Mouse (Mus musculus): Measurements from ENCODE around the gene Cep152. TPM values are rescaled to one million over a fixed set of nuclear protein-coding genes. Genes with fewer than 3 reads are reported as not detected.
A peak's percentile ranks its signal among the peaks of the same experiment; 100 is the strongest.

The Cep152 gene
- total and polyA plus RNA-seq, 2 experiments from 2014 or later = 1.6 to 2.4 TPM

DNA sequence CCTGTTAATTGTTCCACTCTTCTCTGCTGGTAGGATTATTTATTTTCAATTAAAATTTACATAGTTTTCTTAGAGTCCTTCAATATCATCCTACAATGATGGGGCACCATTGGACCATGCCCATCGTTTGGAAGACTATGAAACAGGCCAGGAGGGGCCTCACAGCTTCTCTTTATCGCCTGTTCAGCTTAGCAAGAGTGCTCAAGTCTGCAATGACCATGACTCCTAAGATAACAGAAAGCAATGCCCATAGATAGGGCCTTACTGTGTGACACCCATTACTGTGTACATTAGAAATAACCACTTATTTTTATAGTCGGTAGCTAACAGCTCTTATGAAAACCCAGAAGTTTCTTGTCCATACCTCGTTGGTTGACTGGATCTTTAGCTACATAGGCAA is 41.0 kb upstream of the Cep152 start:
- no peak for TF ChIP-seq CTCF (IDR thresholded peaks at IDR 0.05; ENCODE audit: low read depth)
- Histone ChIP-seq H3K27ac (no peak overlapping the region), H3K4me3 (ENCODE audit: low read length) (no peak overlapping the region), H3K4me2 (ENCODE audit: low read depth, low read length) (no peak overlapping the region), H3K9me3 (ENCODE audit: low read length) (no peaks in the 10 kb centered on the region), H3K36me3 (ENCODE audit: insufficient read depth, low read length) (no peaks in the 10 kb centered on the region), H3K4me1 (ENCODE audit: insufficient read depth, low read length) (no peaks in the 10 kb centered on the region), H3K27me3 (ENCODE audit: insufficient read depth, low read length) (no peaks in the 10 kb centered on the region), H3K9ac (replicated peaks; ENCODE audit: low read length) (no peak overlapping the region)
- 88% methylated on average over 4 of the region's 4 CpGs for WGBS
- ATAC-seq = no peak
- DNase-seq (ENCODE audit: low spot score) = no peak

DNA sequence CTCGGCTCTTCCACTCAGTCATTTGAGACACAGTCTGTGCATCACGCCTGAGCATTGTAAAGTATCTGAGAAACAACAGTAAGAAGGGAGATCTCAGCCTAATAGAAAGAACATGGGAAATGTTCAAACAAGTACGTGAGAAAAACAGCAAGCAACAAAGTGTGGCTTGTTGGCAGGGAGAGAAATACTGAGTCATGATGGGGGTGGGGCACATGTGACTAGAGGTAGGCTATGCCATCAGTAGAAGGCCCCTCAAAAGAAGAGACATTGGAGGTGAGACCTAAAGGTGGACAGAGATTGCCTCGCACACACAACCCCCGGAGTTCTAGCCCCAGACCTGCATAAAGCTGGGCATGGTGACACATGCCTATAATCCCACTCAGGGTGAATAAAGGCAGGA is 40.3 kb upstream of the Cep152 start:
- no peak overlapping the region for H3K9ac ChIP-seq (replicated peaks; ENCODE audit: low read length)
- H3K27ac ChIP-seq = no peak overlapping the region
- TF ChIP-seq CTCF (IDR thresholded peaks at IDR 0.05; ENCODE audit: low read depth) = no peak
- H3K4me2 ChIP-seq (ENCODE audit: low read depth, low read length) = no peak overlapping the region
- no peaks in the 10 kb centered on the region for H3K36me3 ChIP-seq (ENCODE audit: insufficient read depth, low read length)
- H3K27me3 ChIP-seq (ENCODE audit: insufficient read depth, low read length) = no peaks in the 10 kb centered on the region
- no peaks in the 10 kb centered on the region for H3K9me3 ChIP-seq (ENCODE audit: low read length)
- ATAC-seq (no peak), DNase-seq (ENCODE audit: low spot score) (no peak)
- no peak overlapping the region for H3K4me3 ChIP-seq (ENCODE audit: low read length)
- WGBS = 92% methylated on average over 5 of the region's 5 CpGs
- H3K4me1 ChIP-seq (ENCODE audit: insufficient read depth, low read length) = no peaks in the 10 kb centered on the region

DNA sequence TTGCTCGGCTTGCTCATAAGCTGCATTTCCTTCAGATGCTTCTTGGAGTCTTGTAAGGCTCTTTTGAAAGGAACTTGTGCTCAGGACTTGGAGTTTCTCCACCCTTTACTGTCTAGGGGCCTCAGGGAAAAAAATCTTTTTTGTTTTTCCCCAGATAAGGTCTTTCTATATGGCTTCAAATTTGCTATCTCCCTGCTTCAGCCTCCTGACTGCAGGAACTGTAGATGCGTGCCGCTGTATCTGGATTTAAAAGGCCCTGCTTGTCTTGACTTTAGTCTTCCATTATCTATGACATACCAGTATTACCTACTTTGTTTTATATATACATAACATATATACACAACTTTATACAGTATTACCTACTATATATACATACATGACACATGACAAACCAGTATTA is 37.6 kb upstream of the Cep152 start:
- Histone ChIP-seq H3K36me3 (ENCODE audit: insufficient read depth, low read length) (no peaks in the 10 kb centered on the region), H3K27me3 (ENCODE audit: insufficient read depth, low read length) (no peaks in the 10 kb centered on the region), H3K9ac (replicated peaks; ENCODE audit: low read length) (no peak overlapping the region), H3K9me3 (ENCODE audit: low read length) (no peaks in the 10 kb centered on the region), H3K4me2 (ENCODE audit: low read depth, low read length) (no peak overlapping the region), H3K27ac (no peak overlapping the region), H3K4me1 (ENCODE audit: insufficient read depth, low read length) (no peaks in the 10 kb centered on the region), H3K4me3 (ENCODE audit: low read length) (no peak overlapping the region)
- WGBS = 86% methylated on average over 3 of the region's 3 CpGs
- DNase-seq (ENCODE audit: low spot score) = no peak
- no peak for TF ChIP-seq CTCF (IDR thresholded peaks at IDR 0.05; ENCODE audit: low read depth)
- no peak for ATAC-seq

DNA sequence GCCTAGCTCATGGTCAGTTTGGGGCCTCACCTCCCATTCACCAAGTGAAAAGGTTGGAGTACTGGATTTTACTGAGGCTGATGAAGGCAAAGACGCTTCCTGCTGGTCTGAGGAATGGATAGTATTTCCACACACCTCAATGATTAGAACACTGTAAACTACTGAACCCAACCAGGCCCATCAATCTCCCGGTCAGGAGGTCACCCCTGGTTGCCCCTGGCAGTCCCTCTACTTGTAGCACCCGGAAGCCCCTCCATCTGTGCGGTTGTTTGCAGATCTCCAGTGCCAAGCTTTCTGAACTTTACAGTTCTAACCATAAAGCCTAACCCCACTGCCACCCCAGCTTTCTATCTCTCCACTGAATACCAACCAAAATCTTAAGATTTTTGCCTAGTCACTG is 36.2 kb upstream of the Cep152 start:
- no peak overlapping the region for H3K9ac ChIP-seq (replicated peaks; ENCODE audit: low read length)
- no peaks in the 10 kb centered on the region for H3K27me3 ChIP-seq (ENCODE audit: insufficient read depth, low read length)
- ATAC-seq = no peak
- WGBS = 73% methylated on average over 4 of the region's 4 CpGs
- H3K36me3 ChIP-seq (ENCODE audit: insufficient read depth, low read length) = no peaks in the 10 kb centered on the region
- H3K27ac ChIP-seq = no peak overlapping the region
- H3K4me2 ChIP-seq (ENCODE audit: low read depth, low read length) = peak overlapping the region; percentile 49; the same call in 1 of the 2 replicates
- no peaks in the 10 kb centered on the region for H3K4me1 ChIP-seq (ENCODE audit: insufficient read depth, low read length)
- no peak overlapping the region for H3K4me3 ChIP-seq (ENCODE audit: low read length)
- no peak for TF ChIP-seq CTCF (IDR thresholded peaks at IDR 0.05; ENCODE audit: low read depth)
- no peaks in the 10 kb centered on the region for H3K9me3 ChIP-seq (ENCODE audit: low read length)
- no peak for DNase-seq (ENCODE audit: low spot score)

DNA sequence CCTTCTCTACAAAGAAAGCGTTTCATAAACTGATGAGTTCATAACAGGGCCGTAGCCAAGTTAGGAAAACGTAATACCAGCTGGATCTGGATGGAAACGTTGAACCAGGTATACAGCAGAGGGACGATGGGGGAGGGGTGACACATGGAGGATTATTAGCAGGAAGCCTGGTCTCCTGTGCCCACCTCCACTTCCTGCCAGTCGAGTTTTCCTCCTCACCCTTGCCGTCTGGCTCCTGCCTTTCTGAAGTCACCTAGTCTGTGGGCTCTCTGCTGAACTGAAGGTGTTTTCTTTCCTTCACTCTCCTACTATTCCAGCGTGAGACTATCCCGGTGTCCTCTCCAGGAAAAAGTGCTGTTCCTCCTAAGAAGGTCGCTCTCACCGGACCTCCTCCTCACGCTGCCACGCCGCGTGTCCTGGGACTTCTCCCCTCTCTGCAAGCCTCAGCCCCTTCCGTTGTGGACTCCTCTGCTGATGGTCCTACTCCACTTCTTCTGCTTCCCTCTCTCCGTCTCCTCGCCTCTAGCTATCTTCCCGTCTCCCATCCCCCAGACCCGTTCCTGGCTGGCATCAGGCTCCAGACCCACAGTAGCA is 35.7 kb upstream of the Cep152 start:
- peak; percentile 48 for ATAC-seq
- peak; percentile 11 for DNase-seq (ENCODE audit: low spot score)
- no peak overlapping the region for H3K9ac ChIP-seq (replicated peaks; ENCODE audit: low read length)

DNA sequence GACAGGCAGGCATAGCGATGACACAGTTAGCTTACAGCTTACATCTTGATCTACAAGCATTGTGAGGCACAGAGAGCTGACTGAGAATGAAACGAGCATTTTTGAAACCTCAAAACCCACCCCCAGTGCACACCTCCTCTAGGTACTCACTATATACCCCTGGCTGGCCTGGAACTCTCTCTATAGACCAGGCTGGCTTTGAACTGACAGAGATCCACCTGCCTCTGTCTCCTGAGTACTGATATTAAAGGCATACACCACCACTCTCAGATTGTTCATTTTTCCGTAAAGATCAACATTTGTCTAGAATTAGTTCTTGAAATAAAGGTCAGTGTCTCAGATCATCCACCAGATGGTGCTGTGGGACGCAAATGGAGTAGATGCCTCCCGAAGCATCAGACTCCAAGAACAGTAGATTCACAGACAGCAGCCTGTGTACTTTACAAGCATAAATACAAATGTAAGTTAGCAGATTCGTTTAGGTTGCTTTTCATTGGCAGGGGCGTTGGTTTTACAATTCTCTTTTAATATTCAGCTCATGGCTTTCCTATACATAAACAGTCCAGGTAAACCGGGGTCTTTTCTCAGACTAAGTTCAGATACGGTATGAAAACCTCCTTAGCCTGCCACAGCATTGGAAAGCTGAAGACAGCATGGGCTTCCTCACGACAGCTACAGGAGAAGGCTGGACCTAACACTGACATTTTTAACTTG is 35.1 kb upstream of the Cep152 start:
- no peak overlapping the region for H3K27ac ChIP-seq
- DNase-seq (ENCODE audit: low spot score) (peak; percentile 86), ATAC-seq (peak; percentile 82)
- H3K4me3 ChIP-seq (ENCODE audit: low read length) = peak overlapping the region; percentile 11; the same call in 1 of the 2 replicates
- TF ChIP-seq CTCF (IDR thresholded peaks at IDR 0.05; ENCODE audit: low read depth) = peak; percentile 89
- peak overlapping the region; percentile 49 for H3K4me2 ChIP-seq (ENCODE audit: low read depth, low read length)
- no peak overlapping the region for H3K9ac ChIP-seq (replicated peaks; ENCODE audit: low read length)
- no peaks in the 10 kb centered on the region for H3K4me1 ChIP-seq (ENCODE audit: insufficient read depth, low read length)
- no peaks in the 10 kb centered on the region for H3K9me3 ChIP-seq (ENCODE audit: low read length)
- H3K27me3 ChIP-seq (ENCODE audit: insufficient read depth, low read length) = no peaks in the 10 kb centered on the region
- WGBS = 14% methylated on average over 10 of the region's 10 CpGs
- no peaks in the 10 kb centered on the region for H3K36me3 ChIP-seq (ENCODE audit: insufficient read depth, low read length)

More for the DNA sequence above, 35.7 kb upstream of the Cep152 start:
- 42% methylated on average over 20 of the region's 20 CpGs for WGBS
- Histone ChIP-seq H3K36me3 (ENCODE audit: insufficient read depth, low read length) (no peaks in the 10 kb centered on the region), H3K4me2 (ENCODE audit: low read depth, low read length) (peak overlapping the region; percentile 49), H3K4me1 (ENCODE audit: insufficient read depth, low read length) (no peaks in the 10 kb centered on the region), H3K27ac (no peak overlapping the region), H3K27me3 (ENCODE audit: insufficient read depth, low read length) (no peaks in the 10 kb centered on the region), H3K4me3 (ENCODE audit: low read length) (peak overlapping the region; percentile 11; the same call in 1 of the 2 replicates), H3K9me3 (ENCODE audit: low read length) (no peaks in the 10 kb centered on the region)
- no peak for TF ChIP-seq CTCF (IDR thresholded peaks at IDR 0.05; ENCODE audit: low read depth)

DNA sequence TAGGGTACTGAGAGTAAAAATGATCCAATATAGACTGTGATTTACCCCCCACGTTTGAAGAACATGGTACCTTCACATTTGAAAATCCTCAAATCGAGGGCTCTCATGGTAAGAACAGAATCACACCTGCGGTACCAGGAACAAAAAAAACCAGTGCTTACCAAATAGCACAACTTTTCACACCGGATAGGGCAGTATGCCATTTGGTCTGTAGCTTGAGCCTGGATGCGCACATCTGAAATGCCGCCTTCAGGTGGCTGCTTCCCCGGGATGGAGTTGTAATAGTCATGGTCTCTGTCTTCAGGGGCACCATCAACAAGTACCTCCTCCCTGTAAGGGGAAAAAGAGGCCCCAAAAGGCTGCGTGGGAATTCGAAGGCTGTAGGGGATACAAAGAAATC is 30.5 kb upstream of the Cep152 start:
- no peak for DNase-seq (ENCODE audit: low spot score)
- no peaks in the 10 kb centered on the region for H3K36me3 ChIP-seq (ENCODE audit: insufficient read depth, low read length)
- no peak overlapping the region for H3K9ac ChIP-seq (replicated peaks; ENCODE audit: low read length)
- no peak overlapping the region for H3K4me2 ChIP-seq (ENCODE audit: low read depth, low read length)
- no peaks in the 10 kb centered on the region for H3K27me3 ChIP-seq (ENCODE audit: insufficient read depth, low read length)
- 90% methylated on average over 9 of the region's 9 CpGs for WGBS
- no peak overlapping the region for H3K4me3 ChIP-seq (ENCODE audit: low read length)
- no peak for ATAC-seq
- H3K9me3 ChIP-seq (ENCODE audit: low read length) = no peaks in the 10 kb centered on the region
- TF ChIP-seq CTCF (IDR thresholded peaks at IDR 0.05; ENCODE audit: low read depth) = no peak
- no peak overlapping the region for H3K27ac ChIP-seq
- H3K4me1 ChIP-seq (ENCODE audit: insufficient read depth, low read length) = no peaks in the 10 kb centered on the region
